Mouse (Mus musculus) CH12.LX (cell line): ENCODE data around the gene Midn. TPM values are rescaled to one million over a fixed set of nuclear protein-coding genes. Genes with fewer than 3 reads are reported as not detected.

Source experiments
- DNase-seq: peaks from one replicate; pipeline ENCODE4 v3.0.0-alpha.2; 2013; ENCODE audit errors: extremely low read depth
- H3K27ac ChIP-seq: 2 replicates; pipeline ENCODE4 v1.5.1; 2012; ENCODE audit warnings: low read depth, mild to moderate bottlenecking, control low read depth, moderate library complexity; ENCODE audit not compliant: insufficient read depth
- H3K27me3 ChIP-seq: replicated peaks from 2 replicates; pipeline ENCODE3; 2012; ENCODE audit warnings: inconsistent platforms
- H3K36me3 ChIP-seq, 2 experiments: replicated peaks in 1 of 2; 2 replicates each; pipeline versions ENCODE3 to v1.6.1; 2012; ENCODE audit warnings: inconsistent platforms in 1 of 2, low read length in 1 of 2, mild to moderate bottlenecking in 1 of 2, mixed read lengths in 1 of 2, moderate library complexity in 1 of 2; ENCODE audit not compliant: control insufficient read depth in 1 of 2, insufficient read depth in 1 of 2
- H3K4me1 ChIP-seq, 2 experiments: 2 replicates each; pipeline ENCODE4 v1.6.1; 2012; ENCODE audit warnings: inconsistent platforms in 1 of 2, moderate library complexity in 1 of 2; ENCODE audit not compliant: insufficient read depth in 2 of 2, control insufficient read depth in 1 of 2
- H3K4me2 ChIP-seq: 2 replicates; pipeline ENCODE4 v1.6.1; 2012; ENCODE audit warnings: low read depth, mild to moderate bottlenecking, control low read depth; ENCODE audit not compliant: poor library complexity, insufficient read depth, severe bottlenecking
- H3K4me3 ChIP-seq, 3 experiments: fragments of 150-350 bp in 1 of 3; sonication (generic) in 1 of 3; replicated peaks in 1 of 3; 2 replicates each; pipeline versions ENCODE3 to v1.5.1; 2011 to 2012; ENCODE audit warnings: low read depth in 2 of 3, low read length in 2 of 3, mild to moderate bottlenecking in 2 of 3, moderate library complexity in 2 of 3, control low read depth in 1 of 3, improper control_type of control experiment in 1 of 3, inconsistent platforms in 1 of 3, mixed read lengths in 1 of 3; ENCODE audit not compliant: poor library complexity in 1 of 3
- H3K79me2 ChIP-seq: replicated peaks from 2 replicates; pipeline ENCODE4 v1.6.1; 2012; ENCODE audit warnings: mild to moderate bottlenecking, moderate library complexity; ENCODE audit not compliant: control insufficient read depth, poor library complexity, insufficient read depth, severe bottlenecking; ENCODE audit errors: extremely low read depth
- H3K9ac ChIP-seq: 2 replicates; pipeline ENCODE4 v1.6.1; 2012; ENCODE audit warnings: low read depth, mild to moderate bottlenecking, control low read depth, moderate library complexity; ENCODE audit not compliant: insufficient read depth
- H3K9me3 ChIP-seq: replicated peaks from 2 replicates; pipeline ENCODE3; 2012; ENCODE audit warnings: low read length, inconsistent platforms, mixed read lengths
- BHLHE40 ChIP-seq: IDR thresholded peaks from 2 replicates; pipeline ENCODE4 v1.6.1; 2011; ENCODE audit warnings: mild to moderate bottlenecking, low read depth, low read length, improper control_type of control experiment
- CHD2 ChIP-seq: IDR thresholded peaks from 2 replicates; pipeline ENCODE4 v1.6.1; 2011; ENCODE audit warnings: low read length, improper control_type of control experiment
- CTCF ChIP-seq, 2 experiments: IDR thresholded peaks in 1 of 2; conservative IDR thresholded peaks in 1 of 2; 2 replicates each; pipeline ENCODE4 v1.5.1; 2011 to 2012; ENCODE audit warnings: low read depth in 2 of 2, low read length in 2 of 2, improper control_type of control experiment in 1 of 2, inconsistent platforms in 1 of 2, mild to moderate bottlenecking in 1 of 2, moderate library complexity in 1 of 2
- ELF1 ChIP-seq: IDR thresholded peaks from 2 replicates; pipeline ENCODE4 v1.6.1; 2014; ENCODE audit warnings: low read depth, mild to moderate bottlenecking, inconsistent platforms, low read length, improper control_type of control experiment
- ETS1 ChIP-seq: conservative IDR thresholded peaks from 2 replicates; pipeline ENCODE4 v1.6.1; 2012; ENCODE audit warnings: low read depth, mild to moderate bottlenecking, inconsistent platforms, low read length, improper control_type of control experiment, moderate library complexity
- HCFC1 ChIP-seq: IDR thresholded peaks from 2 replicates; pipeline ENCODE4 v1.6.1; 2012; ENCODE audit warnings: low read depth, mild to moderate bottlenecking, inconsistent platforms, low read length, improper control_type of control experiment
- IRF4 ChIP-seq: IDR thresholded peaks from 2 replicates; pipeline ENCODE4 v1.6.1; 2014; ENCODE audit warnings: low read depth, mild to moderate bottlenecking, inconsistent platforms, low read length, improper control_type of control experiment
- JUN ChIP-seq: IDR thresholded peaks from 2 replicates; pipeline ENCODE4 v1.6.1; 2011; ENCODE audit warnings: low read depth, mild to moderate bottlenecking, low read length, improper control_type of control experiment, moderate library complexity; ENCODE audit not compliant: insufficient read depth
- KAT2A ChIP-seq: IDR thresholded peaks from 2 replicates; pipeline ENCODE4 v1.6.1; 2012; ENCODE audit warnings: low read length, improper control_type of control experiment, inconsistent platforms; ENCODE audit not compliant: insufficient replicate concordance
- MAX ChIP-seq: IDR thresholded peaks from 2 replicates; pipeline ENCODE4 v1.6.1; 2011; ENCODE audit warnings: low read length, improper control_type of control experiment
- MAZ ChIP-seq: IDR thresholded peaks from 2 replicates; pipeline ENCODE4 v1.6.1; 2012; ENCODE audit warnings: low read depth, mild to moderate bottlenecking, inconsistent platforms, low read length, improper control_type of control experiment, moderate library complexity
- MEF2A ChIP-seq: IDR thresholded peaks from 2 replicates; pipeline ENCODE4 v1.6.1; 2014; ENCODE audit warnings: low read depth, mild to moderate bottlenecking, inconsistent platforms, low read length, improper control_type of control experiment, borderline replicate concordance
- NRF1 ChIP-seq: IDR thresholded peaks from 2 replicates; pipeline ENCODE4 v1.6.1; 2014; ENCODE audit warnings: low read depth, mild to moderate bottlenecking, inconsistent platforms, low read length, improper control_type of control experiment, moderate library complexity
- POLR2A ChIP-seq: IDR thresholded peaks from 2 replicates; pipeline ENCODE4 v1.6.1; 2011; ENCODE audit warnings: low read depth, mild to moderate bottlenecking, improper control_type of control experiment, low read length
- SIN3A ChIP-seq: IDR thresholded peaks from 2 replicates; pipeline ENCODE4 v1.6.1; 2012; ENCODE audit warnings: low read length, improper control_type of control experiment, inconsistent platforms
- TCF12 ChIP-seq: IDR thresholded peaks from 2 replicates; pipeline ENCODE4 v1.6.1; 2014; ENCODE audit warnings: low read depth, mild to moderate bottlenecking, inconsistent platforms, low read length, improper control_type of control experiment
- ZKSCAN1 ChIP-seq: IDR thresholded peaks from 2 replicates; pipeline ENCODE4 v1.6.1; 2012; ENCODE audit warnings: low read depth, inconsistent platforms, low read length, improper control_type of control experiment, borderline replicate concordance
- dilution Hi-C: fragments of 300-500 bp; cut with MboI; formaldehyde crosslinking; loops from 2 replicates; pipeline ENCODE4 v1.14.3; 2020; ENCODE audit warnings: low sequenced_read_pairs; ENCODE audit not compliant: extremely low pct_unique_long_range_greater_than_20kb, extremely low pct_ligation_motif_present
- in situ Hi-C: fragments of 300-500 bp; cut with MboI; formaldehyde crosslinking; loops from 3 replicates; pipeline ENCODE4 v1.14.3; 2019; ENCODE audit warnings: low sequenced_read_pairs, low pct_ligation_motif_present, low pct_unique_long_range_greater_than_20kb, mixed read lengths
- polyA plus RNA-seq: library from polyadenylated mRNA; unstranded; fragments of >175 nt; gene quantifications from 2 replicates; pipeline ENCODE4 v1.2.1, GENCODE M21; 2012; ENCODE audit warnings: low read depth; ENCODE audit not compliant: insufficient read length
- total RNA-seq, 2 experiments: library from RNA; depleted of rRNA; stranded (reverse); fragments of 300-350 nt in 1 of 2; fragments of >200 nt in 1 of 2; gene quantifications; 2 replicates each; pipeline ENCODE4 v1.2.3; 2012 to 2014

Gene Midn
- total and polyA plus RNA-seq, 3 experiments, result 4.7 to 33.2 (median 16.2) TPM

GRCm38 (mm10) chr10:80150226-80151210 lies 2.4 kb downstream of the Midn start:
- no peak for DNase-seq
- TF ChIP-seq NRF1, result peak; percentile 48; the same call in 1 of the 2 replicates
- TF ChIP-seq CTCF (conservative IDR thresholded peaks at IDR 0.05 in 1 of 2, IDR thresholded peaks at IDR 0.05 in 1 of 2; ENCODE audit: low read depth in 2 of 2, low read length in 2 of 2), result no peak; a peak in 1 of 4 replicates
- TF ChIP-seq ELF1, result peak; percentile 77
- peak; percentile 51 for TF ChIP-seq POLR2A
- no peak for TF ChIP-seq MAX
- peak; percentile 96 for TF ChIP-seq MAZ
- peak; percentile 30; the same call in 1 of the 2 replicates for TF ChIP-seq BHLHE40
- TF ChIP-seq MEF2A, result peak; percentile 26; the same call in 1 of the 2 replicates
- TF ChIP-seq KAT2A, result peak; percentile 62; the same call in 1 of the 2 replicates
- peak; percentile 93 for TF ChIP-seq CHD2
- TF ChIP-seq SIN3A, result peak; percentile 52; the same call in 1 of the 2 replicates
- TF ChIP-seq HCFC1, result peak; percentile 51; the same call in 1 of the 2 replicates
- TF ChIP-seq TCF12, result peak; percentile 82
- TF ChIP-seq ETS1, result peak; percentile 70
- no peak for TF ChIP-seq ZKSCAN1
- peak; percentile 74 for TF ChIP-seq IRF4
- no peak for TF ChIP-seq JUN
- no peaks in the 10 kb centered on the region for H3K27me3 ChIP-seq
- H3K4me3 ChIP-seq, result peak overlapping the region; percentile 81 to 84 (median 82)
- H3K9ac ChIP-seq, result peak overlapping the region; percentile 95
- H3K4me2 ChIP-seq, result peak overlapping the region; percentile 67
- H3K27ac ChIP-seq, result peak overlapping the region; percentile 96
- H3K9me3 ChIP-seq, result no peaks in the 10 kb centered on the region
- peaks cover 15% of the 10 kb centered on the region for H3K79me2 ChIP-seq
- in situ Hi-C loops (no loop called here), dilution Hi-C loops (no loop called here)
- H3K36me3 ChIP-seq, result peaks cover 36 to 49% of the 10 kb centered on the region in 2 experiments
- peaks cover 29 to 50% of the 10 kb centered on the region in 2 experiments for H3K4me1 ChIP-seq
